Mouse (Mus musculus) heart, adult 18-20 months (tissue): ENCODE results near the gene Olfr975. TPM values are rescaled to one million over a fixed set of nuclear protein-coding genes. Genes with fewer than 3 reads are reported as not detected.
"Not testable (repeated sequence)": the region's sequence is repeated elsewhere in the genome, so short reads cannot be mapped to it uniquely, and the experiment has no call there.

ENCODE experiments used
- DNase-seq, 2 experiments: peaks; one replicate each; pipeline ENCODE4 v3.0.0; 2021 to 2022; ENCODE audit warnings: mixed read lengths in 1 of 2
- long read RNA-seq, 2 experiments: library from polyadenylated mRNA; stranded (forward); transcript quantifications; one replicate each; pipeline ENCODE4 v2.0.0; 2021
- total RNA-seq, 2 experiments: library from RNA; stranded (reverse); gene quantifications; 2 replicates each; pipeline ENCODE4 v1.2.3; 2021

Olfr975 gene
- not detected for total RNA-seq
- long read RNA-seq, experiment 1: 0 reads
- long read RNA-seq, experiment 2: 0 reads

- DNase-seq: no peak
Observed at GRCm38 (mm10) chr9:39951946-39952345, at the start of gene Olfr975. Gene Olfr975 (minus strand): TSS chr9:39952046.

- no peak for DNase-seq
Observed at GRCm38 (mm10) chr9:39991813-39992212, 40.0 kb upstream of the Olfr975 start, which contains the start of gene Olfr978. Gene Olfr978 (plus strand): TSS chr9:39992113.

DNA sequence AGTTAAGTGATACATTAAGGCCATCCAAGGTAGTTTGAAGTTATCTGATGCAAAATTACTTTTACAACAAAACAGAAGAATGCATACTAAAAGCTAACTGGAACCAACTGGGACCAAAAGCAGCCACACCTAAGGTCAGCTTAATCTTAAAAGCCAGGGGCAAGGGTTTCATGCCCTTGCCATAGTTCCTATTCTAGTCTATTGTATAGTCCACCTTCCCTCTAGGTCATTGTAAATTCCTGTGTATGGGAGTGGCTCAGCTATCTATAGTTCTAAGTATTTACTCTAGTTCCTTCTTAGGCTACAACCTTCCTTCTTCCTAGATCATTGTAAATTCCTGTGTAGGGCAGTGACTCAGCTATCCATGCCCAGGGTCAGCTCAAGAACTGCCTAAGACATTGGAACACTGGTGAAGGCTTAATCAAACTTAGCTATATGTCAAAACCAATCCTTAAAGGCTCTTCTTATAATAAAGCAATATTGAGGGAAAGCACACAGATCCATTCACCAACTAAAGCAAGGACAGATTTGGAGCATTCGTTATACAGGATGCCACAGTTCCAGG is 24.8 kb upstream of the Olfr975 start:
- DNase-seq: not testable (repeated sequence)

- not testable (repeated sequence) for DNase-seq
Observed at GRCm38 (mm10) chr9:39961033-39961432, 9.2 kb upstream of the Olfr975 start, which contains the start of gene Olfr976. Gene Olfr976 (minus strand): TSS chr9:39961133.

- no peak for DNase-seq
Observed at GRCm38 (mm10) chr9:39937201-39937600, 14.6 kb downstream of the Olfr975 start, which contains the start of gene Olfr974. Gene Olfr974 (plus strand): TSS chr9:39937501.

DNA sequence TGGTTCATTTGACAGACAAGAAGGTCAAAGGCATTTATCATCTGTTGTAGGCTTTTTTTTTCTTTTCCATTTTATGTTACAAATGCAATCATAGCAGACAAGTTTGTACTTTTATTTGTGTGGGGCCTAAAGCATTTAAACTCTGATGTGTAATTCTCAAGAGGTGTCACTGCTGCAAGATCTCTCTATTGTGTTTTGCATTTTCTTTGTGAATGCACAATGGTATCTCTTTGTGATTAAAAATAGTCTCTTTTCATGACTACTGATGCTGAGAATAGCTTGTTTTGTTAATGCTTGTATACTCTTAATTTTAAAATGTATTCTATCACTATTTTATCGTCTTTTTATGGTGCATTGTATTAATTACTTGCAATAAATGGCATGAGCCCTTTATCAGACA is 23.0 kb downstream of the Olfr975 start:
- not testable (repeated sequence) for DNase-seq

- DNase-seq: not testable (repeated sequence)
Observed at GRCm38 (mm10) chr9:39927975-39928836, 23.6 kb downstream of the Olfr975 start.

DNA sequence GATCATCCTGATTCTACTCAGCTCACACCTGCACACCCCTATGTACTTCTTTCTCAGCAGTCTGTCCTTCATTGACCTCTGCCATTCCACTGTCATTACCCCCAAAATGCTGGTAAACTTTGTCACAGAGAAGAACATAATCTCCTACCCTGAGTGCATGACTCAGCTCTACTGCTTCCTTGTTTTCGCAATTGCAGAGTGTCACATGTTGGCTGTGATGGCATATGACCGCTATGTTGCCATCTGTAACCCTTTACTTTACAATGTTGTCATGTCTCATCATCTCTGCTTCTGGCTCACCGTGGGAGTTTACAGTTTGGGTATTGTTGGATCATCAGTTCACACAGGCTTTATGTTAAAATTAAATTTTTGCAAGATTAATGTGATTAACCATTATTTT is 41.9 kb downstream of the Olfr975 start:
- no peak for DNase-seq

GRCm38 (mm10) chr9:39907036-39907435 is 44.8 kb downstream of the Olfr975 start, which contains the start of gene Olfr229:
Gene Olfr229 (plus strand): TSS chr9:39907336.
- no peak for DNase-seq

DNA sequence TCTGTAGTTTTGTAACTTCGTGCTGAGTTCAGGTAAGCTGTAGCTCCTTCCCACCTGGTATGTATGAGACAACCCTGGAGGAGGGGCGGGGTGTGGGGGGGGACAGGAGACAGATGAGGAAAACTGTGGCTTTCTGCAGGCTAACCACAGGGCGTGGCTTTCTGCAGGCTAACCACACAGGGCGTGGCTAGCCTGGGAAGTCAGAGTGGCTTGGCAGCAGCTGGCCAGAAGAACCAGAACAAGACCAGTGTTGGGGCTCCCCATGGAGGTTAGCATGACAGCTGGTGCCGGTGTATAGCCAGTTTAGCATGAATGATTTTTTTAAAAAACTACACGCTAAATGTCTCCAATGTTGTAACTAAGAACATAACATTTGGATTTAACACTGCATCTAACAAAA is 46.7 kb downstream of the Olfr975 start:
- no peak for DNase-seq

Other genes with a start within 250 kb of the Olfr975 start
- not detected for gene Olfr149, start 244.9 kb downstream of the Olfr975 start, total RNA-seq
- not detected for gene Olfr965, start 240.7 kb downstream of the Olfr975 start, total RNA-seq
- gene Olfr150, start 221.1 kb downstream of the Olfr975 start, total RNA-seq: not detected
- not detected for gene Olfr967, start 205.8 kb downstream of the Olfr975 start, total RNA-seq
- not detected for gene Olfr968, start 168.8 kb downstream of the Olfr975 start, total RNA-seq
- not detected for gene Olfr969, start 161.1 kb downstream of the Olfr975 start, total RNA-seq
- gene Olfr970, start 143.2 kb downstream of the Olfr975 start, total RNA-seq: not detected
- gene Olfr971, start 115.2 kb downstream of the Olfr975 start, total RNA-seq: not detected
- gene Olfr972, start 85.6 kb downstream of the Olfr975 start, total RNA-seq: not detected
- not detected for gene Olfr229, start 44.7 kb downstream of the Olfr975 start, total RNA-seq
- not detected for gene Olfr974, start 14.5 kb downstream of the Olfr975 start, total RNA-seq
- not detected for gene Olfr976, start 9.1 kb upstream of the Olfr975 start, total RNA-seq
- gene Olfr978, start 40.1 kb upstream of the Olfr975 start, total RNA-seq: not detected
- gene Olfr979, start 51.4 kb upstream of the Olfr975 start, total RNA-seq: not detected
- gene Olfr980, start 57.5 kb upstream of the Olfr975 start, total RNA-seq: not detected
- not detected for gene Olfr981, start 69.4 kb upstream of the Olfr975 start, total RNA-seq
- not detected for gene Olfr982, start 121.8 kb upstream of the Olfr975 start, total RNA-seq
- not detected for gene Olfr983, start 141.5 kb upstream of the Olfr975 start, total RNA-seq
- not detected for gene Olfr984, start 162.2 kb upstream of the Olfr975 start, total RNA-seq
- gene Olfr985, start 178.1 kb upstream of the Olfr975 start, total RNA-seq: not detected
- gene Tmem225, start 196.1 kb upstream of the Olfr975 start, total RNA-seq: not detected
- gene Olfr986, start 228.9 kb upstream of the Olfr975 start, total RNA-seq: not detected
- 1 to 10 TPM; 2.5 to 2.7 TPM for gene Zfp202, start 240.3 kb upstream of the Olfr975 start, total RNA-seq